Mouse (Mus musculus): ENCODE measurements around the gene Col6a3.

Gene Col6a3

DNA sequence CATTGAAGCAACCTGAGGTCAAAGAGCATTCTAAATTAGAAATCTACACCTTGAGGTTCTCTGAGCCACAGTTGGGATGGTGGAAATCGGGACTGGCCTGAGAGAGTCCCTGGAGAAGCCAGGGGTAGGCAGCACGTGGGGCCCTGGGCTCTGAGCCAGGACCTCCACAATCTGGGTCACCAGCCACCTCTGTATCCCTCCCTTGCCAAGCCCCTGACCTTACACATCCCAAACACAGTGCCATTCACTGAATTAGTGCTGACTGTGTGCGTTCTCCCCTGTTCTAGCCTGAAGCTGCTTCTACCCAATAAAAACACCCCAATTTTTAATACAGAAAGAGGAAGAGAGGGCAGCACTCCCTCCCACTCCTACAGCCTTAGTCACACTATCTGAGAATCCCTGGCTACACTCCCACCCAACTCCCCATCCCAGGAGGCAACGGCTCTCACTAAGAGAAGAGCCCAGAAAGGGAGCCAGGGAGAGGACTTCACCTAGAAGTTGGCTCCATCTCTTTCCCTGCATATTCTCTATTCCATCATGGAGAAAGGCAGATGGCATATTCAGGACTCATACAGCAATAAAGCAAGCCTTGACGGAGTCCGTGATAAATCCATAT, 46.4 kb downstream of the Col6a3 start:
- no peak for DNase-seq (ENCODE audit: low read depth in 2 of 2, low spot score in 2 of 2)

DNA sequence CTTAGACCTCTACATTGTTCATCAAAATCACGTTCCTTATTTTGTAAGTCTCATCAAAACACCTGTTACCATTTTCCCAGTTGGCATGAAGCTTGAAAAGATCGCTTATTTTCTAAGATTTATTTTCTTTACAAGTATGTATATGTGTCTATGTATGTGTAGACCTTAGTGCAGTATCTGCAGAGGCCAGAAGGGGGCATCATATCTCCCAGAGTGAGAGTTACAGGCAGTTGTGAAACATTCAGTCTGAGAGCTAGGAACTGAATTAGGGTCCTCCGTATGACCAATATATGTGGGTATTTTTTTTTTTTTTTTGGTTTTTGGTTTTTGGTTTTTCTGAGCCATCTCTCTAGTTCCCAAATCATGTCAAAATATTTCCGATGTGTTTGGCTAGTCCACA, 50.4 kb downstream of the Col6a3 start:
- DNase-seq (ENCODE audit: low read depth in 2 of 2, low spot score in 2 of 2) = no peak

DNA sequence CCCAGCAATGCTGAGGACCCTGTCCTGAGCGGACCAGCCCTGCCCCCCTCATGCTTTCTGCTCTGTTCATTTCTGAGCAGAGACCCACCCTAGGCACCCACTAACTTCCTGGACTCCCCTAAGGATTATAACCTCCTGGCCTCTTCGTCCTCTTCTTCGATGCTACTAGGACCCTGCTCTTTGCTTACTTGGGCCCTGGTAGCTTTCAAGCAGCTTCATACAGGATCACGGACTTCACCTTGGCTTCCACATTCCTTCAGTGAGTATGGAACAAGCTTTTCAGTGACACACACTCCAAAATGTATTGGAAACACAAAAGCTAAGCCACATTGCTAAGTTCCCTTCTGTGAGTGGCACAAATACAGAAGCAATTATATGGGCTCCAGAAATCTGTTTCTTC, 52.8 kb downstream of the Col6a3 start:
- no peak for DNase-seq (ENCODE audit: low read depth in 2 of 2, low spot score in 2 of 2)

- DNase-seq (ENCODE audit: low read depth in 2 of 2, low spot score in 2 of 2) = no peak
These were observed 54.3 kb downstream of the Col6a3 start for GRCm38 (mm10) chr1:90789506-90789905.

- no peak for DNase-seq (ENCODE audit: low read depth in 2 of 2, low spot score in 2 of 2)
These were observed 63.3 kb downstream of the Col6a3 start for GRCm38 (mm10) chr1:90780446-90780845.

- DNase-seq (ENCODE audit: low read depth in 2 of 2, low spot score in 2 of 2) = no peak
These were observed 64.7 kb downstream of the Col6a3 start for GRCm38 (mm10) chr1:90779072-90779471.

GRCm38 (mm10) chr1:90775477-90776241, 68.1 kb downstream of the Col6a3 start:
- no peak for DNase-seq (ENCODE audit: low read depth in 2 of 2, low spot score in 2 of 2)

DNA sequence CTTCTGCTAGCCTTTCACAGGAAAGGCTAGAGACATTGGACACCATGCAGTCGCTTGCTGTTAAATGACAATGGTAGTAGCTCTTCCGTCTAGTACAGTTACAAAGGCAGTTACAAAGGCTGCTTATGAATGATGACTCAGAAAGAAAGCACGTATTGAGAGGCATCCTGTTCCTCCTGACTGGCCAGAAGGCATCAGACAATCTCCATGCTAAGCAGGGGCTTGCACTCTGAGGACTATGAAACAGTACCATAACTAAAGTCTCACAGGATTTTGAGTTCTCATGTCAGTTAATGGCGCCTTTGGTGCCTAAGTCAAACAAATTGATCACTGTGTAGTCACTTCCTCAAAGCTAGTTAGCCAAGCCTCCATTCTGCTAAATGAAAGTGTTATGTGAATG, 72.6 kb downstream of the Col6a3 start:
- no peak for DNase-seq (ENCODE audit: low read depth in 2 of 2, low spot score in 2 of 2)

DNA sequence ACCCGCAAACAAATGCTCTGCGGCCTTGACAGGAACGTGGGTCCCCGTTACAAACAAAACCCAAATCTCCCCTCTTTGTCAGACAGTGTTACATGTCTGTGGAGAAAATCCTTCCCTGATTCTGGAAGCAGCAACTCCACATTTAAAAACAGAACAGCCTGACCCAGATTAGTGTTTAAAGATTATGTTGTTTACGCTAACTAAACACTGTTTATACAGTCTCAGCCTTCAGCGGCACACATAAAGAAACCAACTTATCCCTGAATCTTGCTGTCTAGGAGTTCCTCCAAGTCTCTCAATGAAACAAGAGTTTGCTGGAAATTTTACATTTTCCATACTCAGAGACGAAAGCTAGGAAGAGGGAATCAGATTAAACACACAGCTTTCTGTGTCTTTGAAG, 73.7 kb downstream of the Col6a3 start:
- no peak for DNase-seq (ENCODE audit: low read depth in 2 of 2, low spot score in 2 of 2)

DNA sequence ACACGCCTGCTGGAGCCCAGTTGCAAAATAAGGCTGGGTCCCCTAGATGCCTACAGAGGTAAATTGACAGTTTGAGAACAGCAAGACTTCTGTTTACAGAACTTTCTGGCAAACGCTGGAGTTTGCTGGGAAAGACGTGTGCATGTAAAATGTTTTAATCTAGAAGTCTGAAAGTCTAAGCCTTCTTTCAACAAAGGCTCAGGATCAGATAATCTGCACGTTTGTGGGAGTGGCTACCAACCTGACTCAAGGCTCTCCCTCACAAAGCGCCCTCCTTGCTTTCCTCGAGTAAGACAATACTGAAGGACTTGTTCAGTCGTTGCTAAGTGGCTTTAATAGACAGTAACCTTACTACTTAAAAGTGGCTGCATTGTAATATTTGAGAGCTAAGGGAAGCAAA, 74.5 kb downstream of the Col6a3 start:
- no peak for DNase-seq (ENCODE audit: low read depth in 2 of 2, low spot score in 2 of 2)

GRCm38 (mm10) chr1:90758091-90758673, 85.6 kb downstream of the Col6a3 start:
- DNase-seq (ENCODE audit: low read depth in 2 of 2, low spot score in 2 of 2) = no peak

GRCm38 (mm10) chr1:90753869-90754563, 89.8 kb downstream of the Col6a3 start:
- no peak for DNase-seq (ENCODE audit: low read depth in 2 of 2, low spot score in 2 of 2)

DNA sequence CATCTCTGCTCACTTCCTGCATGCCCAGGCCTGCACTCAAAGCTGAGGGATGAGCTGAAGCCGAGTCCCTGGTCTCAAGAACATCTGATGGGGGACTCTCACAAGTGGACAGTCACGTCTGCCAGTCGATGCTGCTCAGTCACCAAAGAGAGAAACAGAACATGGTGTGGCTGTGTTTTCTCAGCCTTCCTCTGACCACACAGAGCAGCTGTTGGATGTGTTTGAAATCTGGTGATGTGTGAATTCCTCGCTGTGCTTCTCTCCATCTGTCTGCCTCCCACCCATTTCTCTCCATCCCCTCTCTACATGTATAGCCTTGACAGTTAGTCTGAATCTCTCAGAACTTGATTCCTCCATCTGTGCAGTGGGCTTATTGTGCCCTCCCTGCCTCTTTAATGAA, 92.5 kb downstream of the Col6a3 start:
- DNase-seq (ENCODE audit: low read depth in 2 of 2, low spot score in 2 of 2) = no peak

- no peak for DNase-seq (ENCODE audit: low read depth in 2 of 2, low spot score in 2 of 2)
These were observed 93.6 kb downstream of the Col6a3 start for GRCm38 (mm10) chr1:90750169-90750568.

GRCm38 (mm10) chr1:90748544-90748943, 95.2 kb downstream of the Col6a3 start:
- no peak for DNase-seq (ENCODE audit: low read depth in 2 of 2, low spot score in 2 of 2)

DNA sequence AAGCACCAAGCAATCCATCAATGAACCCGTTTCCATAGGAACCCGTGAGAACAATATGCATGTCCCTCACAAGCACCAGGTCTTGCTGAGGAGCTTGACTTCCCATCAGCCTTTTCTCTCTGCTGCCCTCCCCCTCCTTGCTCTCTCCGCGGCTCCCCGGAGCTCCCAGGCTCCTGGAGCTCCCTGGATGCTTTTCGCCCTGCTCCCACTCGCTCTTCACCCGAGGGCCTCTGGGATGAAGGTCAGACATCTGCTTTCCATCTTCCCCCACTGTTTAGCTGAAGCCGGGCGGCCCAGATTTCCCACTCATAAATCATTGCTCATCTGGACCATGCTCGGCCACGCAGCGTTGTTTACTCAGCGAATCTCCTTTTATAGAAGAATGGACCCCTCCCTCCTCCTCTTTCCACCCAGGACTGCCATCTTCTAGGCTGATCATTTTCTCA, 99.8 kb downstream of the Col6a3 start:
- peak in 1 of 2 experiments; percentile 2 for DNase-seq (ENCODE audit: low read depth in 2 of 2, low spot score in 2 of 2)

- DNase-seq (ENCODE audit: low read depth in 2 of 2, low spot score in 2 of 2) = no peak
These were observed 100.3 kb downstream of the Col6a3 start for GRCm38 (mm10) chr1:90743445-90743844.

- no peak for DNase-seq (ENCODE audit: low read depth in 2 of 2, low spot score in 2 of 2)
These were observed 101.1 kb downstream of the Col6a3 start for GRCm38 (mm10) chr1:90742641-90743040.

DNA sequence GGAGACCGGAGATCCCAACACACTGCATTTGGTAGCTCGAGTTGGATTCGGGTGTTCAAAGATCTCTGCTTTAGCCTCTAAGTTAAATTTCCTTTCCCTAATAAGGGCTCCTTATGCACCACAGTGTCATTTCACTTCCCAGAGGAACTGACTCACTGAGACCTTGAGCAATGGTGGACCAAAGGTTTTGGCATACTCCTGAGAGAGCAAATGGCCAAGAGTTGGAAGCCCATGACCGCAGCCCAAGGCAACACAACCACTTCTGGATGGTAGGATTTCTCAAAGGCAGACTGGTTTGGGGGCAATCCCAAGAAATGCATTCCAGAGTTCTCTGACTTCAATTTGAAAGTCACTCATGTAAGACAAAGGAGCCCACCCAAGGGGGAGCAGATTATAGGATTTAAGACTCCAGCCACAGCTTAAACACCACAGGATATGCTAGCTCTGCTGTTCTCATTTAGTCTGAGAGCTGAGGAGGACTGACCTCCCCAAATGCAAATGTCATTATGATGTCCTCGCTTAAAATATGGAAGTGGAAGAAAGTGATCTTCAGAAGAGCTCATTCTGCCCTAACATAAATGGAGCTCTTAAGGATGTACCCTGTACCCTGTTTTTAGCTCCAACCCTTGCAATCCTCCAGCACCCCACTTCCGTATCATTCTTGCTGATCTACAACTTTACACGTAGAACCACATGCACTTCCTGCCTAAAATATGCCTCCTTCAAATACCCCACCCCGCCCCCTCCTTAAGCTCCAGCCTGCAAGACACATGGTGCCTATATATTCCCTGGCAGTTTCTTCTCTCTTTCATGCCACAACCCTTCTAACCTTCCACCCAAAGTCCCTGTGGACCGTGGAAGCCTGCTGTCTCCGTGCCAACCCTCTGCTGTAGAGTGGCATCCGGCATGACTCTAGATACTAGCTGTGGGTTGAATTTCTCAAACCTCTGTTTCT, 103.3 kb downstream of the Col6a3 start:
- peak; percentile 3 to 15 for DNase-seq (ENCODE audit: low read depth in 2 of 2, low spot score in 2 of 2)

GRCm38 (mm10) chr1:90738913-90739312, 104.9 kb downstream of the Col6a3 start:
- DNase-seq (ENCODE audit: low read depth in 2 of 2, low spot score in 2 of 2) = no peak

- no peak for DNase-seq (ENCODE audit: low read depth in 2 of 2, low spot score in 2 of 2)
These were observed 114.3 kb downstream of the Col6a3 start for GRCm38 (mm10) chr1:90729466-90729865.

Measured in CD8-positive naive resting alpha-beta T cell, adult 2 months (primary cell).